Mouse (Mus musculus) MEL (cell line): ENCODE results near the gene Kcna2. TPM values are rescaled to one million over a fixed set of nuclear protein-coding genes. Genes with fewer than 3 reads are reported as not detected.

Source experiments
- DNase-seq: peaks from one replicate; pipeline ENCODE4 v3.0.0; 2011; ENCODE audit warnings: low read depth, low spot score
- H3K27ac ChIP-seq: 2 replicates; pipeline ENCODE4 v1.5.1; 2012; ENCODE audit warnings: low read depth, mild to moderate bottlenecking, control low read depth, low read length, moderate library complexity; ENCODE audit not compliant: control insufficient read depth
- H3K27me3 ChIP-seq, 2 experiments: fragments of 150-350 bp in 1 of 2; sonication (generic) in 1 of 2; 2 replicates each; pipeline ENCODE4 v1.6.1; 2012; ENCODE audit warnings: low read length in 2 of 2, mild to moderate bottlenecking in 2 of 2, improper control_type of control experiment in 1 of 2, moderate library complexity in 1 of 2; ENCODE audit not compliant: insufficient read depth in 2 of 2, control insufficient read depth in 1 of 2
- H3K36me3 ChIP-seq, 2 experiments: 2 replicates each; pipeline ENCODE4 v1.6.1; 2012 to 2014; ENCODE audit warnings: low read length in 2 of 2, improper control_type of control experiment in 1 of 2, inconsistent platforms in 1 of 2, mild to moderate bottlenecking in 1 of 2; ENCODE audit not compliant: insufficient read depth in 2 of 2, control insufficient read depth in 1 of 2
- H3K4me1 ChIP-seq, 2 experiments: fragments of 150-350 bp in 1 of 2; sonication (generic) in 1 of 2; 2 replicates each; pipeline ENCODE4 v1.6.1; 2012; ENCODE audit warnings: low read length in 2 of 2, improper control_type of control experiment in 1 of 2, mild to moderate bottlenecking in 1 of 2; ENCODE audit not compliant: insufficient read depth in 2 of 2, control insufficient read depth in 1 of 2
- H3K4me3 ChIP-seq, 2 experiments: fragments of 150-350 bp in 1 of 2; sonication (generic) in 1 of 2; 2 replicates each; pipeline ENCODE4 v1.5.1; 2012; ENCODE audit warnings: low read depth in 2 of 2, low read length in 2 of 2, mild to moderate bottlenecking in 2 of 2, moderate library complexity in 2 of 2, control low read depth in 1 of 2, improper control_type of control experiment in 1 of 2; ENCODE audit not compliant: control insufficient read depth in 1 of 2, insufficient read depth in 1 of 2
- H3K79me2 ChIP-seq: 2 replicates; pipeline ENCODE4 v1.6.1; 2012; ENCODE audit warnings: mild to moderate bottlenecking, low read length, moderate library complexity; ENCODE audit not compliant: control insufficient read depth, poor library complexity, insufficient read depth
- H3K9ac ChIP-seq: 2 replicates; pipeline ENCODE4 v1.6.1; 2012; ENCODE audit warnings: low read depth, mild to moderate bottlenecking, control low read depth, low read length, moderate library complexity; ENCODE audit not compliant: control insufficient read depth, poor library complexity, severe bottlenecking
- H3K9me3 ChIP-seq: fragments of 150-350 bp; sonication (generic); replicated peaks from 2 replicates; pipeline ENCODE4 v1.6.1; 2012; ENCODE audit warnings: mild to moderate bottlenecking, low read length, improper control_type of control experiment, moderate library complexity; ENCODE audit not compliant: insufficient read depth
- CTCF ChIP-seq, 3 experiments: IDR thresholded peaks in 2 of 3; conservative IDR thresholded peaks in 1 of 3; 2 replicates each; pipeline ENCODE4 v1.5.1; 2011 to 2012; ENCODE audit warnings: low read length in 3 of 3, low read depth in 2 of 3, mild to moderate bottlenecking in 2 of 3, improper control_type of control experiment in 1 of 3, inconsistent platforms in 1 of 3, mixed read lengths in 1 of 3, moderate library complexity in 1 of 3; ENCODE audit not compliant: control insufficient read depth in 1 of 3, insufficient read depth in 1 of 3, poor library complexity in 1 of 3, severe bottlenecking in 1 of 3
- E2F4 ChIP-seq: IDR thresholded peaks from 2 replicates; pipeline ENCODE4 v1.6.1; 2011; ENCODE audit warnings: low read depth, low read length, improper control_type of control experiment, borderline replicate concordance
- ELF1 ChIP-seq: IDR thresholded peaks from 2 replicates; pipeline ENCODE4 v1.6.1; 2014; ENCODE audit warnings: low read depth, mild to moderate bottlenecking, inconsistent platforms, low read length, improper control_type of control experiment, moderate library complexity
- EP300 ChIP-seq, 2 experiments: IDR thresholded peaks; 2 replicates each; pipeline ENCODE4 v1.6.1; 2011; ENCODE audit warnings: improper control_type of control experiment in 2 of 2, low read length in 2 of 2, low read depth in 1 of 2, mild to moderate bottlenecking in 1 of 2
- ETS1 ChIP-seq: IDR thresholded peaks from 2 replicates; pipeline ENCODE4 v1.6.1; 2012; ENCODE audit warnings: low read depth, mild to moderate bottlenecking, inconsistent platforms, low read length, improper control_type of control experiment, moderate library complexity
- GABPA ChIP-seq: IDR thresholded peaks from 2 replicates; pipeline ENCODE4 v1.6.1; 2012; ENCODE audit warnings: low read depth, mild to moderate bottlenecking, inconsistent platforms, low read length, improper control_type of control experiment, moderate library complexity
- GATA1 ChIP-seq: IDR thresholded peaks from 2 replicates; pipeline ENCODE4 v1.6.1; 2011; ENCODE audit warnings: low read depth, low read length, improper control_type of control experiment
- JUND ChIP-seq: IDR thresholded peaks from 2 replicates; pipeline ENCODE4 v1.6.1; 2011; ENCODE audit warnings: low read depth, mild to moderate bottlenecking, improper control_type of control experiment, low read length
- KAT2A ChIP-seq: conservative IDR thresholded peaks from 2 replicates; pipeline ENCODE4 v1.6.1; 2012; ENCODE audit warnings: low read depth, low read length, improper control_type of control experiment, inconsistent platforms
- MAFK ChIP-seq: IDR thresholded peaks from 2 replicates; pipeline ENCODE4 v1.6.1; 2011; ENCODE audit warnings: low read depth, mild to moderate bottlenecking, low read length, improper control_type of control experiment, borderline replicate concordance
- MAX ChIP-seq: IDR thresholded peaks from 2 replicates; pipeline ENCODE4 v1.6.1; 2011; ENCODE audit warnings: low read length, improper control_type of control experiment
- MAZ ChIP-seq: IDR thresholded peaks from 2 replicates; pipeline ENCODE4 v1.6.1; 2012; ENCODE audit warnings: low read depth, mild to moderate bottlenecking, inconsistent platforms, low read length, improper control_type of control experiment
- MEF2A ChIP-seq: IDR thresholded peaks from 2 replicates; pipeline ENCODE4 v1.6.1; 2014; ENCODE audit warnings: low read depth, mild to moderate bottlenecking, inconsistent platforms, low read length, improper control_type of control experiment; ENCODE audit not compliant: poor library complexity, insufficient replicate concordance, severe bottlenecking; ENCODE audit errors: extremely low read depth
- MXI1 ChIP-seq: IDR thresholded peaks from 2 replicates; pipeline ENCODE4 v1.6.1; 2011; ENCODE audit warnings: mild to moderate bottlenecking, low read depth, low read length, improper control_type of control experiment
- MYB ChIP-seq: IDR thresholded peaks from 2 replicates; pipeline ENCODE4 v1.6.1; 2011; ENCODE audit warnings: mild to moderate bottlenecking, low read depth, low read length, improper control_type of control experiment
- MYC ChIP-seq: IDR thresholded peaks from 2 replicates; pipeline ENCODE4 v1.6.1; 2011; ENCODE audit warnings: low read depth, mild to moderate bottlenecking, low read length, improper control_type of control experiment, moderate library complexity
- NRF1 ChIP-seq: IDR thresholded peaks from 2 replicates; pipeline ENCODE4 v1.6.1; 2014; ENCODE audit warnings: low read depth, mild to moderate bottlenecking, inconsistent platforms, low read length, improper control_type of control experiment, moderate library complexity; ENCODE audit not compliant: poor library complexity, insufficient read depth, severe bottlenecking
- POLR2AphosphoS2 ChIP-seq: IDR thresholded peaks from 2 replicates; pipeline ENCODE4 v1.6.1; 2011; ENCODE audit warnings: low read length, improper control_type of control experiment
- RAD21 ChIP-seq: IDR thresholded peaks from 2 replicates; pipeline ENCODE4 v1.6.1; 2011; ENCODE audit warnings: mild to moderate bottlenecking, low read depth, low read length, improper control_type of control experiment
- SIN3A ChIP-seq: IDR thresholded peaks from 2 replicates; pipeline ENCODE4 v1.6.1; 2012; ENCODE audit warnings: low read length, improper control_type of control experiment, inconsistent platforms
- SMC3 ChIP-seq: IDR thresholded peaks from 2 replicates; pipeline ENCODE4 v1.6.1; 2011; ENCODE audit warnings: low read depth, low read length, improper control_type of control experiment
- TAL1 ChIP-seq: IDR thresholded peaks from 2 replicates; pipeline ENCODE4 v1.6.1; 2012; ENCODE audit warnings: mild to moderate bottlenecking, inconsistent platforms, low read length, moderate library complexity, mixed read lengths
- UBTF ChIP-seq: IDR thresholded peaks from 2 replicates; pipeline ENCODE4 v1.6.1; 2012; ENCODE audit warnings: low read depth, mild to moderate bottlenecking, inconsistent platforms, low read length, improper control_type of control experiment, moderate library complexity, borderline replicate concordance; ENCODE audit not compliant: insufficient read depth
- USF1 ChIP-seq: IDR thresholded peaks from 2 replicates; pipeline ENCODE4 v1.6.1; 2014; ENCODE audit warnings: low read depth, mild to moderate bottlenecking, inconsistent platforms, low read length, improper control_type of control experiment, moderate library complexity
- USF2 ChIP-seq, 2 experiments: IDR thresholded peaks; 2 replicates each; pipeline ENCODE4 v1.6.1; 2011 to 2012; ENCODE audit warnings: improper control_type of control experiment in 2 of 2, low read length in 2 of 2, borderline replicate concordance in 1 of 2, inconsistent platforms in 1 of 2, low read depth in 1 of 2, mild to moderate bottlenecking in 1 of 2; ENCODE audit not compliant: insufficient read depth in 1 of 2
- ZKSCAN1 ChIP-seq: IDR thresholded peaks from 2 replicates; pipeline ENCODE4 v1.6.1; 2012; ENCODE audit warnings: low read depth, mild to moderate bottlenecking, inconsistent platforms, low read length, improper control_type of control experiment, moderate library complexity
- ZMIZ1 ChIP-seq: IDR thresholded peaks from 2 replicates; pipeline ENCODE4 v1.6.1; 2012; ENCODE audit warnings: low read depth, mild to moderate bottlenecking, inconsistent platforms, low read length, improper control_type of control experiment, moderate library complexity
- ZNF384 ChIP-seq: IDR thresholded peaks from 2 replicates; pipeline ENCODE4 v1.6.1; 2012; ENCODE audit warnings: low read depth, mild to moderate bottlenecking, inconsistent platforms, low read length, improper control_type of control experiment
- polyA plus RNA-seq, 2 experiments: library from polyadenylated mRNA; stranded (reverse) in 1 of 2; unstranded in 1 of 2; fragments of >175 nt in 1 of 2; fragments of >200 nt in 1 of 2; gene quantifications; 2 replicates each; pipeline versions ENCODE4 v1.2.1 to v1.2.4; 2012; ENCODE audit warnings: low replicate concordance in 2 of 2, low read depth in 1 of 2; ENCODE audit not compliant: insufficient read length in 2 of 2, insufficient read depth in 1 of 2, missing spikeins in 1 of 2
- total RNA-seq: library from RNA; depleted of rRNA; stranded (reverse); fragments of 300-350 nt; gene quantifications from 2 replicates; pipeline ENCODE4 v1.2.3, GENCODE M21; 2012

The Kcna2 gene
- total and polyA plus RNA-seq, 3 experiments: under 0.01 TPM; not detected in 2

DNA sequence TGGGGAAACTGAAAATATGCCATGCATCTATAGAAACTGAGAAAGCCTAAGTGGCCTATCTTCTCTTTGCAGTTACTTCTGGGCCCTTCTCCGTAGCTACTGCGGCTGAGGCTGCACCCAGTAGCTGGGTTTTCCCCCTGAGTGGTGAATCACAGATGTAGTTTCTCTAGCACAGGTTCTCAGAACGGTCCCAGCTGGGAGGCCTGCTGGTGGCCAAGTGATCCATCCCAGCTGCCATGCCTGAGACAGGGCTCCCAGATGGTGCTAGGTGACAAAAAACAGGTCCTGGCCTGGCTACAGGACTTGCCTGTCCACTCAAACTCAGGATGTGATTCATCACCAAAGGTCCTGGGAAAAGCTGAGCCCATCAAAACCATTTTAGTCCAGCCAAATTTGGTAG is 24.3 kb upstream of the Kcna2 start:
- Histone ChIP-seq H3K27me3 (no peaks in the 10 kb centered on the region), H3K79me2 (no peaks in the 10 kb centered on the region), H3K9ac (no peak overlapping the region), H3K4me1 (no peaks in the 10 kb centered on the region), H3K27ac (no peak overlapping the region), H3K36me3 (no peaks in the 10 kb centered on the region), H3K4me3 (no peak overlapping the region), H3K9me3 (no peaks in the 10 kb centered on the region)
- no peak for DNase-seq
- TF ChIP-seq USF2 (IDR thresholded peaks at IDR 0.05; ENCODE audit: borderline replicate concordance in 1 of 2, insufficient read depth in 1 of 2, low read depth in 1 of 2, low read length in 2 of 2) (no peak), USF1 (no peak), GABPA (no peak), UBTF (no peak), MYB (no peak), ELF1 (no peak), MAX (no peak), ZKSCAN1 (no peak), KAT2A (no peak), MAZ (no peak), SIN3A (no peak), MYC (no peak), ETS1 (no peak), MEF2A (no peak), E2F4 (no peak), MAFK (no peak), SMC3 (no peak), GATA1 (no peak), ZNF384 (no peak)

DNA sequence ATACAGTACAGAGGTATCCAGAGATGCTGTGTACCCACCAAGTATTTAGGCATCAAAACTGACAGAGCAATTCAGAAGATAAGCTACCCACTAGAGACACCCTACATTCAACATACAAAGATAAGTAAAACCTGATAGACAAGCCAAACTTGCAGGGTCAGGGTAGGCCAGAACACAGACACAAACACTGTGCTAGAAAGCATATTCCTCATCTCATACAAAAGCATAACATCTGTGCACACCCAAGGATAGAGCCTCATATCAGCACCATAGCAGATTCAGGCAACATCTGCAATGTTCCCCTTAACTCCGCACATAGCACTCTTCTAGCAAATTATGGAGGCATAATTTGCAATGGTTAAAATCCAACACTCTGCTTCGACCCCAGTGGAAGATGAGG is 23.8 kb upstream of the Kcna2 start:
- Histone ChIP-seq H3K36me3 (no peaks in the 10 kb centered on the region), H3K27ac (no peak overlapping the region)
- no peak for TF ChIP-seq ZNF384
- no peak for TF ChIP-seq POLR2AphosphoS2
- no peak for TF ChIP-seq MAFK
- TF ChIP-seq ZMIZ1: no peak
- no peak for TF ChIP-seq MXI1
- TF ChIP-seq MEF2A: no peak
- TF ChIP-seq NRF1: no peak
- TF ChIP-seq EP300 (IDR thresholded peaks at IDR 0.05; ENCODE audit: low read depth in 1 of 2, low read length in 2 of 2): no peak
- no peak for TF ChIP-seq MAX
- no peak for TF ChIP-seq GABPA
- TF ChIP-seq CTCF (IDR thresholded peaks at IDR 0.05 in 2 of 3, conservative IDR thresholded peaks at IDR 0.05 in 1 of 3; ENCODE audit: control insufficient read depth in 1 of 3, insufficient read depth in 1 of 3, low read depth in 2 of 3, low read length in 3 of 3, poor library complexity in 1 of 3, severe bottlenecking in 1 of 3): no peak
- TF ChIP-seq USF1: no peak
- no peak for TF ChIP-seq JUND
- TF ChIP-seq RAD21: no peak
- TF ChIP-seq TAL1: no peak
- no peak for TF ChIP-seq MAZ
- TF ChIP-seq, all 39 proteins: peak for 0
- no peaks in the 10 kb centered on the region for H3K27me3 ChIP-seq
- no peak overlapping the region for H3K9ac ChIP-seq
- no peaks in the 10 kb centered on the region for H3K4me1 ChIP-seq
- no peaks in the 10 kb centered on the region for H3K79me2 ChIP-seq
- no peak for DNase-seq
- no peak overlapping the region for H3K4me3 ChIP-seq
- H3K9me3 ChIP-seq: no peaks in the 10 kb centered on the region
